Mouse (Mus musculus): ENCODE measurements at regions not wholly inside any gene's neighbourhood (a gene's known extent, or its start where the extent isn't known, plus 50 kb on each side); places are given as distances from the start of the nearest gene placed in this dataset.
A peak's percentile ranks its signal among the peaks of the same experiment; 100 is the strongest.
"Not testable (repeated sequence)": the region's sequence is repeated elsewhere in the genome, so short reads cannot be mapped to it uniquely, and the experiment has no call there.

DNA sequence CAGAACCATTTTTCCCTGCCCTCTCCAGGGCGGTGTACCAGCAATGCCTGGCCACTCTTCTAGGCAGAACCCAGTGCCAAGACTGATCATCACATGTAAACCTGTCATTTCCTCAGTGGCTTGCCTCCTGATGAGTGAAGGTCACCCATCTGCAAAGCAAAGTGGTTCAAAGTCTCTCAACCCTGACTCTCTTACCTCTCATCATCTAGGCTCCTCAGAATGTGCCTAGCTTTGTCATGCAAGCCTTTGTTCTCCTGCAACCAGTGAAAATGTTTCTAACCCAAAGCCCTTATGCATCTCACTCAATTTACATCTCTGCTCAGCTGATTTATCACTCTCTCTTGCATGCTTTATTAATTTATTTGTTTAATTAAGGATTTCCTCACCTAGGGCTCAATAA, 445.5 kb downstream of the Anxa1 start:
- H3K27me3 ChIP-seq = no peaks in the 10 kb centered on the region
- H3K9ac ChIP-seq = no peak overlapping the region
- H3K4me3 ChIP-seq (replicated peaks) = no peak overlapping the region
- H3K27ac ChIP-seq (replicated peaks) = no peak overlapping the region
- no peaks in the 10 kb centered on the region for H3K4me1 ChIP-seq (replicated peaks)
- H3K4me2 ChIP-seq = no peak overlapping the region
- no peaks in the 10 kb centered on the region for H3K9me3 ChIP-seq (replicated peaks)
- ATAC-seq (ENCODE audit: insufficient read depth) = no peak
- WGBS (ENCODE audit: insufficient replicate concordance) = 53% methylated on average over 1 of the region's 1 CpGs
- no peaks in the 10 kb centered on the region for H3K36me3 ChIP-seq (replicated peaks)

DNA sequence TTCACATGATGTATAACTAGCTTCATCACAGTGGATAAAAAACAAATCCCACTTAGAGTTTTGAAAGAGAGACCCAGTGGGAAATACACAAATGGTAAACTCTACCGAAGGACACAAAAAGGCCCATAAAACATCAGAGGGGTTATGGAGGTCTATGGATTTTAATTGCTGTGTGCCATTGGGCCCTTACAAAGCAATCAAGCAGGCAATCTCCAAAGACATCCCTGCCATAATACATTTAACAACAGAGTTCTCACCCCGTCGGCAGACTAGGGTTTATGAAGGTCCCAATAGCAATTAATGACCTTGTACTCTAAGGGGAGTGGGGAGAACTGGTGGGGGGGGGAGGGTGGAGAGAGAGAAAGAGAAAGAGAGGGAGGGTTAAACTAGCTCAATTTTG, 448.0 kb downstream of the Anxa1 start:
- H3K27ac ChIP-seq (replicated peaks) = no peak overlapping the region
- H3K36me3 ChIP-seq (replicated peaks) = no peaks in the 10 kb centered on the region
- WGBS (ENCODE audit: insufficient replicate concordance) = 58% methylated on average over 3 of the region's 3 CpGs
- H3K4me2 ChIP-seq = no peak overlapping the region
- H3K4me3 ChIP-seq (replicated peaks) = no peak overlapping the region
- H3K9ac ChIP-seq = no peak overlapping the region
- no peaks in the 10 kb centered on the region for H3K9me3 ChIP-seq (replicated peaks)
- H3K4me1 ChIP-seq (replicated peaks) = no peaks in the 10 kb centered on the region
- H3K27me3 ChIP-seq = no peaks in the 10 kb centered on the region
- no peak for ATAC-seq (ENCODE audit: insufficient read depth)

DNA sequence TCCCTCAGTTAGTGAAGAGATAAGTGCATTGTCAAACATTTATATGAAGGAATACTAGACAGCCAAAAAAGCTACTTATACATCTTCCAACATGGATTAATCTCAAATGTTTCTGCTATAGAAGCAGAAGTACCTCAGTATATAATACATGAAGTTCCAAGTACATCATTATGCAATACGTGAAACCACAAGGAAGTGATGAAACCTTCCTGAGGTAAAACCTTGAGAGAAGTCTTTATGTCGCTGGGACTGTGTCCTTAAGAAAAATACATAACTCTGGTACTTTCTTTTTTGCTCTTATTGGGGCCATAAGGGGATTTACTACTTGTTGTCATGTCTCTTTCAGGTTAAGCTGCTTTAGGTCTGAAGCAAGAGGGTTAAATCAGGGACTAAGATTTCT, 469.6 kb downstream of the Anxa1 start:
- Histone ChIP-seq H3K4me3 (replicated peaks) (no peak overlapping the region), H3K4me1 (replicated peaks) (no peaks in the 10 kb centered on the region), H3K9me3 (replicated peaks) (no peaks in the 10 kb centered on the region), H3K4me2 (no peak overlapping the region), H3K27me3 (no peaks in the 10 kb centered on the region), H3K36me3 (replicated peaks) (no peaks in the 10 kb centered on the region), H3K9ac (no peak overlapping the region), H3K27ac (replicated peaks) (no peak overlapping the region)
- whole genome bisulfite sequencing (ENCODE audit: insufficient replicate concordance) = 25% methylated on average over 2 of the region's 2 CpGs
- no peak for ATAC-seq (ENCODE audit: insufficient read depth)

DNA sequence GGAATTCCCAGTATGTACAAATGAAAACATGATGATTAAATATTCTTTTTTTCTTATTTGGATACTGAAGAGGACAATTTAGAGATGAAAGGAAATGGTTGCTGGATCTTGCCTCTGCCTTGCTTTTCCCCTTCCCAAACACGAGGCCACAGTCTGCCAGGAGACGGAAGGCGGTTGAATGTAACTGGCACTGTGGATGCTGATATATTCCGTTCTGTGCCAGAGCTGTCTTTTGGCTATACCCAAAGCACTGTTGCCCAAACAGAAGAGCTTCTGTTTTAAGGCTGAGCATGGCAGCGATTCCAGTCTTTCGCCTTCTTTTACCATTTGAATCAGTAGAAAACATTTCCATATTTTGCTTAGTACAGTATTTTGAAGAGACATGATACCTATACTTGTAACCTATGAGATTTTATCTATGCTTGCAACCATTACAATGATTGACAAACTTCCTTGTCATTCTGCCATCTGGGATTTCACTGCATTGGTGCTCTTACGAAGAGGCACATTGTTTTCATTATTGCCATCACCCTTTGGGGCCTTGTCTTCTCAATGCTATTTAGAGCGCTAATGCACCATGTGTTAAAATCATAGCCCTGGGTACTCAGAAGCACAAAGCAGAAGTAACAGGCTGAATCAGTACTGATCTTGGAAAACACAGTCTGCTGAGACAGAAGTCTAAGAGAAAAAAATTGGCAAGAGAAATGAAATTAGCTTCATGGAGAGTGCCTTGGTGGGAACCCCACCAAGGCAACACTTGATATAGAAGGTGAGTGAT, 504.6 kb downstream of the Anxa1 start:
- Histone ChIP-seq H3K9me3 (replicated peaks) (no peaks in the 10 kb centered on the region), H3K4me2 (no peak overlapping the region), H3K9ac (no peak overlapping the region), H3K27me3 (no peaks in the 10 kb centered on the region), H3K36me3 (replicated peaks) (no peaks in the 10 kb centered on the region), H3K27ac (replicated peaks) (no peak overlapping the region), H3K4me1 (replicated peaks) (no peaks in the 10 kb centered on the region), H3K4me3 (replicated peaks) (no peak overlapping the region)
- WGBS (ENCODE audit: insufficient replicate concordance) = 62% methylated on average over 8 of the region's 8 CpGs
- ATAC-seq (ENCODE audit: insufficient read depth) = no peak

DNA sequence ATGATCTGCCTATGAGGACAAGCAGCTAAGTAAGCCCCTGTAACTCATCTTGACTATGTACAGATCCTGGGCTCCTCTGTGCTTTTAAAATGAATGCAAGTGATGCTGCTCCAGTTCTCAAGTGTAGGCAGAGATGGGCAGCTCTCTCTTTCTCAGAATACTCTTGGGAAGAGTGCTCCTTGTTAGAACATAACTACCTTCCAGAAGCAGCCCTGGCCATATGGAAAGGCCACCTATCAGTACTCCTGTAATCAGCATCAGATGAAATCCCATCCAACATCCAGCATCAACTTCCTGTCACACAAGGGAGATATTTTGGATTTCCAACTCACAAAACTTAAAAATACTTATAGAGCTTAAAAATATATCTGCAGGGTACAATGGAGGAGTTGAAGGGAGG, 509.8 kb downstream of the Anxa1 start:
- H3K4me2 ChIP-seq = no peak overlapping the region
- H3K9me3 ChIP-seq (replicated peaks) = no peaks in the 10 kb centered on the region
- H3K27ac ChIP-seq (replicated peaks) = no peak overlapping the region
- no peaks in the 10 kb centered on the region for H3K36me3 ChIP-seq (replicated peaks)
- H3K4me3 ChIP-seq (replicated peaks) = no peak overlapping the region
- H3K27me3 ChIP-seq = no peaks in the 10 kb centered on the region
- H3K4me1 ChIP-seq (replicated peaks) = no peaks in the 10 kb centered on the region
- H3K9ac ChIP-seq = no peak overlapping the region
- no peak for ATAC-seq (ENCODE audit: insufficient read depth)

- Histone ChIP-seq H3K27me3 (no peaks in the 10 kb centered on the region), H3K36me3 (replicated peaks) (no peaks in the 10 kb centered on the region), H3K4me3 (replicated peaks) (no peak overlapping the region), H3K9ac (no peak overlapping the region), H3K4me2 (no peak overlapping the region), H3K27ac (replicated peaks) (no peak overlapping the region), H3K4me1 (replicated peaks) (no peaks in the 10 kb centered on the region), H3K9me3 (replicated peaks) (no peaks in the 10 kb centered on the region)
- 49% methylated on average over 4 of the region's 4 CpGs for WGBS (ENCODE audit: insufficient replicate concordance)
- ATAC-seq (ENCODE audit: insufficient read depth) = no peak
Measured at GRCm38 (mm10) chr19:19848152-19848551, 542.6 kb downstream of the Anxa1 start.

GRCm38 (mm10) chr19:19807992-19808391, 582.8 kb downstream of the Anxa1 start:
- 35% methylated on average over 1 of the region's 1 CpGs for WGBS (ENCODE audit: insufficient replicate concordance)
- no peak for ATAC-seq (ENCODE audit: insufficient read depth)
- Histone ChIP-seq H3K9ac (no peak overlapping the region), H3K4me1 (replicated peaks) (no peaks in the 10 kb centered on the region), H3K27ac (replicated peaks) (no peak overlapping the region), H3K4me2 (no peak overlapping the region), H3K36me3 (replicated peaks) (no peaks in the 10 kb centered on the region), H3K9me3 (replicated peaks) (no peaks in the 10 kb centered on the region), H3K27me3 (no peaks in the 10 kb centered on the region), H3K4me3 (replicated peaks) (no peak overlapping the region)

- Histone ChIP-seq H3K27ac (replicated peaks) (no peak overlapping the region), H3K4me2 (no peak overlapping the region), H3K36me3 (replicated peaks) (no peaks in the 10 kb centered on the region), H3K4me1 (replicated peaks) (no peaks in the 10 kb centered on the region), H3K9ac (no peak overlapping the region), H3K9me3 (replicated peaks) (no peaks in the 10 kb centered on the region), H3K27me3 (no peaks in the 10 kb centered on the region), H3K4me3 (replicated peaks) (no peak overlapping the region)
- 38% methylated on average over 2 of the region's 2 CpGs for WGBS (ENCODE audit: insufficient replicate concordance)
- ATAC-seq (ENCODE audit: insufficient read depth) = peak; percentile 44
Measured at GRCm38 (mm10) chr19:19793835-19794234, 596.9 kb downstream of the Anxa1 start.

- H3K9ac ChIP-seq = no peak overlapping the region
- H3K4me3 ChIP-seq (replicated peaks) = no peak overlapping the region
- H3K27ac ChIP-seq (replicated peaks) = no peak overlapping the region
- no peaks in the 10 kb centered on the region for H3K27me3 ChIP-seq
- H3K4me2 ChIP-seq = no peak overlapping the region
- H3K4me1 ChIP-seq (replicated peaks) = no peaks in the 10 kb centered on the region
- ATAC-seq (ENCODE audit: insufficient read depth) = no peak
- no peaks in the 10 kb centered on the region for H3K36me3 ChIP-seq (replicated peaks)
- no peaks in the 10 kb centered on the region for H3K9me3 ChIP-seq (replicated peaks)
Measured at GRCm38 (mm10) chr19:19783507-19783906, 607.2 kb downstream of the Anxa1 start.

GRCm38 (mm10) chr19:19777891-19778290, 612.9 kb downstream of the Anxa1 start:
- H3K9ac ChIP-seq = no peak overlapping the region
- no peak overlapping the region for H3K4me2 ChIP-seq
- WGBS (ENCODE audit: insufficient replicate concordance) = 32% methylated on average over 4 of the region's 4 CpGs

DNA sequence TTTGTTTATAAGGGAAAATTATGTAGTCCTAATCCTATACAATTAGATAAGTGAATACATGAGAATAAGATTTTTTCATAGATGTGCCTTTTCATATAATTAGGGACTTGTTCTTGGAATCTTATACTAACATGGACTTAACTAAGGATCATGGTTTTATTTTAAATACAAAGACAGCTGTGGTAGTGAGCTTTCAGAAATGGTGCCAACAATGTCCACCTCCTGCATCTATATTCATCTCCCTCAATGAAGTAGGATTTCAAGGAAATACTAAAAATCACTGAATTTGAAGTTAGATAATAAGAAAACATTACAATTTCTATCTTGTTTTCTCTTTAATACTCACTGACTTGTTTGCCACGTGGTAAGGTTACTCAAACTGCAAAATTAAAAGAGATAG, 619.8 kb downstream of the Anxa1 start:
- H3K9ac ChIP-seq = no peak overlapping the region
- no peaks in the 10 kb centered on the region for H3K4me1 ChIP-seq (replicated peaks)
- ATAC-seq (ENCODE audit: insufficient read depth) = no peak
- H3K36me3 ChIP-seq (replicated peaks) = no peaks in the 10 kb centered on the region
- no peak overlapping the region for H3K4me2 ChIP-seq
- no peak overlapping the region for H3K27ac ChIP-seq (replicated peaks)
- H3K9me3 ChIP-seq (replicated peaks) = no peaks in the 10 kb centered on the region
- H3K4me3 ChIP-seq (replicated peaks) = no peak overlapping the region
- 18% methylated on average over 1 of the region's 1 CpGs for WGBS (ENCODE audit: insufficient replicate concordance)
- H3K27me3 ChIP-seq = no peaks in the 10 kb centered on the region

More at GRCm38 (mm10) chr19:19777891-19778290, 612.9 kb downstream of the Anxa1 start:
- Histone ChIP-seq H3K4me1 (replicated peaks) (no peaks in the 10 kb centered on the region), H3K36me3 (replicated peaks) (no peaks in the 10 kb centered on the region), H3K27me3 (no peaks in the 10 kb centered on the region), H3K4me3 (replicated peaks) (no peak overlapping the region), H3K27ac (replicated peaks) (no peak overlapping the region), H3K9me3 (replicated peaks) (no peaks in the 10 kb centered on the region)
- no peak for ATAC-seq (ENCODE audit: insufficient read depth)

- ATAC-seq (ENCODE audit: insufficient read depth) = peak; percentile 9; the same call in 1 of the 2 replicates
- WGBS (ENCODE audit: insufficient replicate concordance) = 60% methylated on average over 3 of the region's 3 CpGs
Measured at GRCm38 (mm10) chr19:19750069-19750599, 639.1 kb upstream of the Rorb start.

More at GRCm38 (mm10) chr19:19750069-19750599, 639.1 kb upstream of the Rorb start:
- not testable (repeated sequence) for H3K9ac ChIP-seq; H3K27ac ChIP-seq (replicated peaks); H3K9me3 ChIP-seq (replicated peaks); H3K27me3 ChIP-seq; H3K4me2 ChIP-seq; H3K4me1 ChIP-seq (replicated peaks); H3K36me3 ChIP-seq (replicated peaks); H3K4me3 ChIP-seq (replicated peaks)

All from liver, embryonic 15.5 days (tissue).